Mouse (Mus musculus): ENCODE measurements at regions not wholly inside any gene's neighbourhood (a gene's known extent, or its start where the extent isn't known, plus 50 kb on each side); places are given as distances from the start of the nearest gene placed in this dataset.

DNA sequence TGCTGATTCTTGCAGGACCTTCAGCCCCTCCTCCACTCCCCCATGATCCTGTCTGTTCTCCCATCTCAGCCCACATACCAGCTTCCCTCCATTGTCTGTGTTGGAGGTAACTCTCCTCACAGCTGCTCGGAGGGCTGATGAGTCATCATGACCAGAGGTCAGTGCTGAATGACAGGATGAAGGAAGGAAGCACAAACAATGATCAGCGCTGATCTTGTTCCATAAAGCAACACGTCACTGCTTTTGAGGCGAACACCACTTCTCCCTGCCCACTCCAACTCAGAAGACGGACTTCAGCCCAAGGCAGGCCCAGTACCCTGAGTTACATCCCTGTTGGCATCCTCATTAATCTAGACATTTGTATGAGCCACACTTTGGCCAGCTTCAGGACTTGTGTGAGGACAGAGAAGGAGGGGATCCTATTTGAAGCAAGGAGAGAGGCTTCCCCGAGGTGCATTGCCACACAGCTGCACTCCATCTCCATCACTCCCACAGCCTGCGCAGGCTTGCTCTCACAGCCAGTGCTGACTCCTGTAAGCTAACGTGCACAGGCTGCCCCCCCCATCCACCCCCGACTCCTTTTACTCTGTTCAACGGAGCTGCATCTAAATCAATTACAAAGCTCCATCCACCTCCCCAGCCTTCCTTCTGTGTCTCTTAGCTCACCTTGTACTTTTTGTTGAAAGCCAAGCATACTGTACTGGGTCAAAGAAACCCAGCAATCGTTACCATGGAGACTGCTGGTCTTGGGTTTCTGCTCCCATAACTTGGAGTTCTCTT, 129.9 kb downstream of the Ets2 start:
- peak; percentile 60 for ATAC-seq (ENCODE audit: low read depth)
- Histone ChIP-seq H3K36me3 (ENCODE audit: control insufficient read depth, insufficient read depth) (no peaks in the 10 kb centered on the region), H3K4me1 (ENCODE audit: control insufficient read depth, low read depth, low read length) (no peaks in the 10 kb centered on the region; the same call in 1 of the 2 replicates), H3K4me3 (ENCODE audit: low read depth, low read length) (no peak overlapping the region), H3K4me2 (ENCODE audit: low read depth, low read length) (no peak overlapping the region), H3K27ac (ENCODE audit: low read length) (no peak overlapping the region), H3K9ac (ENCODE audit: low read depth, low read length) (no peak overlapping the region), H3K27me3 (ENCODE audit: control insufficient read depth, insufficient read depth, low read depth, low read length) (no peaks in the 10 kb centered on the region), H3K9me3 (replicated peaks; ENCODE audit: control insufficient read depth, low read length) (no peaks in the 10 kb centered on the region)
- WGBS (ENCODE audit: insufficient replicate concordance): 26% methylated on average over 11 of the region's 11 CpGs

DNA sequence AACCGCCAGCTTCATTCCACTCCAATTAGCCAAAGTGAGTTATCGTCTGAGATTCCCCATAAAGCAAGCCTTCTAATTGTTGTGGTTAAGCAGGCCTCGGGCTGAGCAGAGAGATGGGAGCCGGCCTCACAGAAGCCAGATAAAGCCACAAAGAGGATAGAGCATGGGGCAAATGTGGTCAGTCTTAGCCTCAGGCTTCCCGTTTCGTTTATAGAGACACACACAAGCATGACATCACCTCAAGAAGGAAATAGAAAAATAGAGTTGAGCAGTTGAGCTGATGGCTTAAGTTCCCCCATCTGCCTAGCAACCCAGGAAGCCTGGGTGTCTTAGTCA, 125.5 kb downstream of the Ets2 start:
- peak; percentile 46 for ATAC-seq (ENCODE audit: low read depth)
- H3K4me1 ChIP-seq (ENCODE audit: control insufficient read depth, low read depth, low read length): peaks cover 4% of the 10 kb centered on the region
- H3K9me3 ChIP-seq (replicated peaks; ENCODE audit: control insufficient read depth, low read length): no peaks in the 10 kb centered on the region
- no peak overlapping the region for H3K4me3 ChIP-seq (ENCODE audit: low read depth, low read length)
- no peak overlapping the region for H3K9ac ChIP-seq (ENCODE audit: low read depth, low read length)
- H3K36me3 ChIP-seq (ENCODE audit: control insufficient read depth, insufficient read depth): no peaks in the 10 kb centered on the region
- H3K27me3 ChIP-seq (ENCODE audit: control insufficient read depth, insufficient read depth, low read depth, low read length): no peaks in the 10 kb centered on the region
- H3K27ac ChIP-seq (ENCODE audit: low read length): no peak overlapping the region
- 13% methylated on average over 6 of the region's 6 CpGs for WGBS (ENCODE audit: insufficient replicate concordance)
- no peak overlapping the region for H3K4me2 ChIP-seq (ENCODE audit: low read depth, low read length)

DNA sequence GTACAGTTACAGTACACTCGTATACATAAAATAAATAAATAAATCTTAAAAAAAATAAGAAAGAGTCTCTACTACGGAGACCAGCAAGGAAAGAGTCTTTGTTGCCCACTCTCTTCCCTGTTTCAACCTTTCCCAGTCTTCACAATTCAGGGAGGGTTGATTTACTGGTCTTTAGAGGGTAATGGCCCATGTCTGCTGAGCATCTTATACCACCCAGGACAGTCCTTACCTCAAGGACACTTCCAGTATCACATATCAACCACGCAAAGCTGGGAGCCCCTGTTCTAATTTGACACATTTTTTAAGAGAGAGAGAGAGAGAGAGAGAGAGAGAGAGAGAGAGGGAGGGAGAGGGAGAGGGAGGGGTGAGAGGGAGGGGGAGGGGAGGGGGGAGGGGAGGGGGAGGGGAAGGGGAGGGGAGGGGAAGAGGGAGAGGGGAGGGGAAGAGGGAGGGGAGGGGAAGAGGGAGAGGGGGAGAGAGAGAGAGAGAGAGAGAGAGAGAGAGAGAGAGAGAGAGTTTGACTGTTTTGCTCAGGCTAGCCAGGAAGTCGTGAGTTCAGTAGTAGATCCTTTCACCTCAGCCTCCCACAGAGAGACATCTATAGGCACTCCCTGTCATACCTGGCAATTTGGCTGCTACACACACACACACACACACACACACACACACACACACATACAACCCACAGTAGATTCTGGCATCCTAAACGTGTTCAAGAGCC, 125.0 kb downstream of the Ets2 start:
- H3K27me3 ChIP-seq (ENCODE audit: control insufficient read depth, insufficient read depth, low read depth, low read length): no peaks in the 10 kb centered on the region
- ATAC-seq (ENCODE audit: low read depth): no peak
- no peaks in the 10 kb centered on the region for H3K9me3 ChIP-seq (replicated peaks; ENCODE audit: control insufficient read depth, low read length)
- no peaks in the 10 kb centered on the region for H3K36me3 ChIP-seq (ENCODE audit: control insufficient read depth, insufficient read depth)
- H3K4me3 ChIP-seq (ENCODE audit: low read depth, low read length): no peak overlapping the region
- peaks cover 4% of the 10 kb centered on the region for H3K4me1 ChIP-seq (ENCODE audit: control insufficient read depth, low read depth, low read length)
- H3K9ac ChIP-seq (ENCODE audit: low read depth, low read length): no peak overlapping the region
- no peak overlapping the region for H3K4me2 ChIP-seq (ENCODE audit: low read depth, low read length)
- WGBS (ENCODE audit: insufficient replicate concordance): 42% methylated on average over 5 of the region's 5 CpGs
- no peak overlapping the region for H3K27ac ChIP-seq (ENCODE audit: low read length)

GRCm38 (mm10) chr16:95825723-95826122, 123.8 kb downstream of the Ets2 start:
- Histone ChIP-seq H3K27ac (ENCODE audit: low read length) (no peak overlapping the region), H3K9ac (ENCODE audit: low read depth, low read length) (no peak overlapping the region), H3K4me3 (ENCODE audit: low read depth, low read length) (no peak overlapping the region), H3K4me1 (ENCODE audit: control insufficient read depth, low read depth, low read length) (peaks cover 4% of the 10 kb centered on the region), H3K36me3 (ENCODE audit: control insufficient read depth, insufficient read depth) (no peaks in the 10 kb centered on the region), H3K4me2 (ENCODE audit: low read depth, low read length) (no peak overlapping the region), H3K27me3 (ENCODE audit: control insufficient read depth, insufficient read depth, low read depth, low read length) (no peaks in the 10 kb centered on the region), H3K9me3 (replicated peaks; ENCODE audit: control insufficient read depth, low read length) (no peaks in the 10 kb centered on the region)
- 15% methylated on average over 5 of the region's 5 CpGs for WGBS (ENCODE audit: insufficient replicate concordance)
- peak; percentile 46; the same call in 1 of the 2 replicates for ATAC-seq (ENCODE audit: low read depth)

GRCm38 (mm10) chr16:95824720-95825534, 123.1 kb downstream of the Ets2 start:
- 7% methylated on average over 7 of the region's 7 CpGs for WGBS (ENCODE audit: insufficient replicate concordance)
- Histone ChIP-seq H3K36me3 (ENCODE audit: control insufficient read depth, insufficient read depth) (no peaks in the 10 kb centered on the region), H3K27me3 (ENCODE audit: control insufficient read depth, insufficient read depth, low read depth, low read length) (no peaks in the 10 kb centered on the region), H3K9ac (ENCODE audit: low read depth, low read length) (no peak overlapping the region), H3K4me3 (ENCODE audit: low read depth, low read length) (no peak overlapping the region), H3K9me3 (replicated peaks; ENCODE audit: control insufficient read depth, low read length) (no peaks in the 10 kb centered on the region), H3K4me2 (ENCODE audit: low read depth, low read length) (no peak overlapping the region), H3K4me1 (ENCODE audit: control insufficient read depth, low read depth, low read length) (peaks cover 4% of the 10 kb centered on the region), H3K27ac (ENCODE audit: low read length) (peak overlapping the region; percentile 15; the same call in 1 of the 2 replicates)
- peak; percentile 40 for ATAC-seq (ENCODE audit: low read depth)

GRCm38 (mm10) chr16:95823803-95824202, 121.9 kb downstream of the Ets2 start:
- Histone ChIP-seq H3K4me2 (ENCODE audit: low read depth, low read length) (no peak overlapping the region), H3K27ac (ENCODE audit: low read length) (no peak overlapping the region), H3K9ac (ENCODE audit: low read depth, low read length) (no peak overlapping the region), H3K4me1 (ENCODE audit: control insufficient read depth, low read depth, low read length) (peaks cover 4% of the 10 kb centered on the region), H3K27me3 (ENCODE audit: control insufficient read depth, insufficient read depth, low read depth, low read length) (no peaks in the 10 kb centered on the region), H3K4me3 (ENCODE audit: low read depth, low read length) (no peak overlapping the region), H3K36me3 (ENCODE audit: control insufficient read depth, insufficient read depth) (no peaks in the 10 kb centered on the region), H3K9me3 (replicated peaks; ENCODE audit: control insufficient read depth, low read length) (no peaks in the 10 kb centered on the region)
- WGBS (ENCODE audit: insufficient replicate concordance): 50% methylated on average over 6 of the region's 6 CpGs
- no peak for ATAC-seq (ENCODE audit: low read depth)

DNA sequence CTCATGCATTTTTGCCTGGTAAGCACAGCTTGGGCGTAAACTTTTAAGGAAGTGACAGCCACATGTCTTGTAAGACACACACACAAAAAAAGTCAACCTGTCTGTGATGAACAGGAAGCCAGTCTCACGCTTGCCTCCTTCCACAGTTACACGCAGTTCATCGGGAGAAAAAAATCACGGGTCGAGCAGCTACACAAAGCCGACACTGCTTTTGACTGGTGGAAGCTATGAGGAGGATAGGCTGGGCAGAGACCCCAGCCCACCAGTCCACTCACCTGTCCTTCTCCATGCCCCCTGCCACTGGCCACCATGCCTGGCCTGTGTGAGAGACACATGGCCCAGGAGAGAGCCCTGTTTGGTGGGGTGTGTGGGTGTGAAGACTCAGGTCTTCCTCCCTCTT, 119.2 kb downstream of the Ets2 start:
- Histone ChIP-seq H3K4me2 (ENCODE audit: low read depth, low read length) (no peak overlapping the region), H3K27me3 (ENCODE audit: control insufficient read depth, insufficient read depth, low read depth, low read length) (no peaks in the 10 kb centered on the region), H3K9ac (ENCODE audit: low read depth, low read length) (no peak overlapping the region), H3K36me3 (ENCODE audit: control insufficient read depth, insufficient read depth) (no peaks in the 10 kb centered on the region), H3K4me3 (ENCODE audit: low read depth, low read length) (no peak overlapping the region), H3K4me1 (ENCODE audit: control insufficient read depth, low read depth, low read length) (peaks cover 4% of the 10 kb centered on the region), H3K27ac (ENCODE audit: low read length) (no peak overlapping the region), H3K9me3 (replicated peaks; ENCODE audit: control insufficient read depth, low read length) (no peaks in the 10 kb centered on the region)
- no peak for ATAC-seq (ENCODE audit: low read depth)
- WGBS (ENCODE audit: insufficient replicate concordance): 33% methylated on average over 7 of the region's 7 CpGs

GRCm38 (mm10) chr16:95820606-95821005, 118.7 kb downstream of the Ets2 start:
- Histone ChIP-seq H3K36me3 (ENCODE audit: control insufficient read depth, insufficient read depth) (no peaks in the 10 kb centered on the region), H3K9me3 (replicated peaks; ENCODE audit: control insufficient read depth, low read length) (no peaks in the 10 kb centered on the region), H3K27ac (ENCODE audit: low read length) (no peak overlapping the region), H3K4me3 (ENCODE audit: low read depth, low read length) (no peak overlapping the region), H3K27me3 (ENCODE audit: control insufficient read depth, insufficient read depth, low read depth, low read length) (no peaks in the 10 kb centered on the region), H3K4me1 (ENCODE audit: control insufficient read depth, low read depth, low read length) (peaks cover 4% of the 10 kb centered on the region), H3K9ac (ENCODE audit: low read depth, low read length) (no peak overlapping the region), H3K4me2 (ENCODE audit: low read depth, low read length) (no peak overlapping the region)
- WGBS (ENCODE audit: insufficient replicate concordance): 65% methylated on average over 8 of the region's 8 CpGs
- no peak for ATAC-seq (ENCODE audit: low read depth)

Data from liver, embryonic 16.5 days (tissue).